28 mouse cellular contexts compared by ENCODE assay signal in genomic region chr3:82052029-82052428, GRCm38 (mm10). TPM values are rescaled to one million over a fixed set of nuclear protein-coding genes. Genes with fewer than 3 reads are reported as not detected.
DNase-seq lines count a peak whose midpoint lies in the region; ATAC-seq and TF ChIP-seq lines count a peak whose summit lies in the region.
"Had no signal": no experiment of that assay in that cellular context is flagged by ENCODE, and none has a peak within 500 bp of the region (broad histone marks: within the 10 kb centered on the region; RNA-seq: fewer than 3 reads in every experiment).

No protein-coding gene starts in this region.

- no peak overlapping the region for H3K4me2 ChIP-seq in heart, embryonic 13.5 days
- H3K4me2 ChIP-seq in heart, embryonic 12.5 days = no peak overlapping the region
- H3K4me2 ChIP-seq in lung, embryonic 15.5 days = no peak overlapping the region
- no peak overlapping the region for H3K4me2 ChIP-seq in intestine, embryonic 16.5 days (ENCODE audit: low read depth, low read length)
- no peak overlapping the region for H3K4me2 ChIP-seq in stomach, embryonic 16.5 days (ENCODE audit: low read depth, low read length)
- H3K4me2 ChIP-seq: embryonic facial prominence, embryonic 13.5 days; hindbrain, embryonic 12.5 days; kidney, embryonic 15.5 days; limb, embryonic 15.5 days; liver, embryonic 13.5 days; neural tube, embryonic 15.5 days had no signal

- H3K4me1 ChIP-seq in heart, embryonic 13.5 days = peaks cover 38% of the 10 kb centered on the region
- H3K4me1 ChIP-seq in heart, embryonic 12.5 days (replicated peaks) = peaks cover 19% of the 10 kb centered on the region
- H3K4me1 ChIP-seq in lung, embryonic 15.5 days = peaks cover 56% of the 10 kb centered on the region
- peaks cover 3% of the 10 kb centered on the region; the same call in 1 of the 2 replicates for H3K4me1 ChIP-seq in lung, adult 2 months (ENCODE audit: control insufficient read depth, insufficient read depth, low read length)
- H3K4me1 ChIP-seq in intestine, embryonic 16.5 days (ENCODE audit: control insufficient read depth, insufficient read depth, low read length) = peaks cover 6% of the 10 kb centered on the region; the same call in 1 of the 2 replicates
- H3K4me1 ChIP-seq in stomach, embryonic 16.5 days (ENCODE audit: control insufficient read depth, insufficient read depth, low read length) = peaks cover 17% of the 10 kb centered on the region
- H3K4me1 ChIP-seq: liver, embryonic 13.5 days had no signal

- no peak for TF ChIP-seq POLR2A in lung, adult 2 months (IDR thresholded peaks at IDR 0.05; ENCODE audit: borderline replicate concordance, extremely low read depth, low read depth, low read length)

- no peak for ATAC-seq in heart, embryonic 13.5 days (ENCODE audit: extremely low read depth, insufficient number of reproducible peaks, low FRiP score, low TSS enrichment)
- ATAC-seq in heart, embryonic 12.5 days (ENCODE audit: insufficient number of reproducible peaks, low FRiP score) = no peak
- ATAC-seq in lung, embryonic 15.5 days (ENCODE audit: borderline replicate concordance, extremely low read depth, low FRiP score, low TSS enrichment) = no peak
- no peak for ATAC-seq in intestine, embryonic 16.5 days
- ATAC-seq in stomach, embryonic 16.5 days (ENCODE audit: insufficient read depth, low FRiP score) = no peak
- ATAC-seq: activated CD4-positive, CD25-positive, alpha-beta regulatory T cell, adult 4 months; hindbrain, postnatal 0 days had no signal

- 55% methylated on average over 2 of the region's 2 CpGs for WGBS in heart, embryonic 13.5 days
- 71% methylated on average over 2 of the region's 2 CpGs for WGBS in heart, embryonic 12.5 days
- WGBS in lung, embryonic 15.5 days = 43% methylated on average over 2 of the region's 2 CpGs
- 68% methylated on average over 2 of the region's 2 CpGs for WGBS in lung, adult 2 months
- 41% methylated on average over 2 of the region's 2 CpGs for WGBS in intestine, embryonic 16.5 days
- WGBS in stomach, embryonic 16.5 days = 48% methylated on average over 2 of the region's 2 CpGs

- H3K9me3 ChIP-seq in heart, embryonic 13.5 days = no peaks in the 10 kb centered on the region
- no peaks in the 10 kb centered on the region for H3K9me3 ChIP-seq in heart, embryonic 12.5 days (replicated peaks)
- no peaks in the 10 kb centered on the region for H3K9me3 ChIP-seq in lung, embryonic 15.5 days
- no peaks in the 10 kb centered on the region for H3K9me3 ChIP-seq in intestine, embryonic 16.5 days (ENCODE audit: control insufficient read depth, low read length)
- H3K9me3 ChIP-seq in stomach, embryonic 16.5 days (replicated peaks; ENCODE audit: control insufficient read depth, low read length) = no peaks in the 10 kb centered on the region
- H3K9me3 ChIP-seq: embryonic facial prominence, embryonic 13.5 days; hindbrain, embryonic 12.5 days; kidney, embryonic 15.5 days; limb, embryonic 15.5 days; liver, embryonic 13.5 days; neural tube, embryonic 15.5 days had no signal

- no peaks in the 10 kb centered on the region for H3K27me3 ChIP-seq in heart, embryonic 13.5 days (replicated peaks)
- no peaks in the 10 kb centered on the region for H3K27me3 ChIP-seq in heart, embryonic 12.5 days (replicated peaks)
- H3K27me3 ChIP-seq in lung, embryonic 15.5 days = no peaks in the 10 kb centered on the region
- H3K27me3 ChIP-seq in intestine, embryonic 16.5 days (replicated peaks; ENCODE audit: control insufficient read depth, insufficient read depth, low read length) = no peaks in the 10 kb centered on the region
- H3K27me3 ChIP-seq in stomach, embryonic 16.5 days (ENCODE audit: control insufficient read depth, insufficient read depth, low read length) = no peaks in the 10 kb centered on the region
- H3K27me3 ChIP-seq: CH12.LX; embryonic facial prominence, embryonic 13.5 days; hindbrain, embryonic 12.5 days; kidney, embryonic 15.5 days; limb, embryonic 15.5 days; liver, embryonic 13.5 days; neural tube, embryonic 15.5 days had no signal

- no peak overlapping the region for H3K9ac ChIP-seq in heart, embryonic 13.5 days
- no peak overlapping the region for H3K9ac ChIP-seq in heart, embryonic 12.5 days
- H3K9ac ChIP-seq in lung, embryonic 15.5 days = no peak overlapping the region
- no peak overlapping the region for H3K9ac ChIP-seq in intestine, embryonic 16.5 days (ENCODE audit: low read depth, low read length)
- no peak overlapping the region for H3K9ac ChIP-seq in stomach, embryonic 16.5 days (ENCODE audit: low read length)
- H3K9ac ChIP-seq: embryonic facial prominence, embryonic 13.5 days; hindbrain, embryonic 12.5 days; kidney, embryonic 15.5 days; limb, embryonic 15.5 days; liver, embryonic 13.5 days; neural tube, embryonic 15.5 days had no signal

- peak overlapping the region; percentile 15; the same call in 1 of the 2 replicates for H3K27ac ChIP-seq in heart, embryonic 13.5 days (replicated peaks)
- no peak overlapping the region for H3K27ac ChIP-seq in heart, embryonic 12.5 days (ENCODE audit: poor library complexity, severe bottlenecking)
- H3K27ac ChIP-seq in lung, embryonic 15.5 days = peak overlapping the region; percentile 49
- H3K27ac ChIP-seq in intestine, embryonic 16.5 days (ENCODE audit: low read length) = peak overlapping the region; percentile 55
- peak overlapping the region; percentile 43 for H3K27ac ChIP-seq in stomach, embryonic 16.5 days (ENCODE audit: low read length)
- H3K27ac ChIP-seq: embryonic facial prominence, embryonic 13.5 days; hindbrain, embryonic 12.5 days; hindbrain, postnatal 0 days; kidney, embryonic 15.5 days; limb, embryonic 15.5 days; liver, embryonic 13.5 days; macrophage; neural tube, embryonic 15.5 days had no signal

- H3K36me3 ChIP-seq in heart, embryonic 13.5 days = peaks cover 23% of the 10 kb centered on the region
- peaks cover 7% of the 10 kb centered on the region; the same call in 1 of the 2 replicates for H3K36me3 ChIP-seq in heart, embryonic 12.5 days
- H3K36me3 ChIP-seq in lung, embryonic 15.5 days = no peaks in the 10 kb centered on the region
- no peaks in the 10 kb centered on the region for H3K36me3 ChIP-seq in intestine, embryonic 16.5 days (ENCODE audit: control insufficient read depth, insufficient read depth, low read length)
- H3K36me3 ChIP-seq in stomach, embryonic 16.5 days (ENCODE audit: control insufficient read depth, insufficient read depth, low read length) = no peaks in the 10 kb centered on the region
- H3K36me3 ChIP-seq: embryonic facial prominence, embryonic 13.5 days; hindbrain, embryonic 12.5 days; kidney, embryonic 15.5 days; limb, embryonic 15.5 days; liver, embryonic 13.5 days; neural tube, embryonic 15.5 days had no signal

- DNase-seq in lung, adult 2 months = no peak
- DNase-seq: adrenal gland, adult 2 months; adrenal gland, postnatal 36 days; cerebellum, adult 18-20 months; gastrocnemius, postnatal 14 days; heart, postnatal 36 days; kidney, adult 18-20 months; kidney, postnatal 25 days; liver, embryonic 13.5 days; lung, adult 18-20 months; midbrain, embryonic 14.5 days; retina, postnatal 1 day; right cerebral cortex, postnatal 14 days had no signal

- no peak for TF ChIP-seq CTCF in lung, adult 2 months (IDR thresholded peaks at IDR 0.05; ENCODE audit: insufficient read depth, low read length)

- H3K4me3 ChIP-seq in heart, embryonic 13.5 days = no peak overlapping the region
- H3K4me3 ChIP-seq in heart, embryonic 12.5 days = no peak overlapping the region
- H3K4me3 ChIP-seq in lung, embryonic 15.5 days = no peak overlapping the region
- no peak overlapping the region for H3K4me3 ChIP-seq in lung, adult 2 months (replicated peaks; ENCODE audit: extremely low read depth, low read depth, low read length)
- H3K4me3 ChIP-seq in intestine, embryonic 16.5 days (ENCODE audit: low read length) = no peak overlapping the region
- H3K4me3 ChIP-seq in stomach, embryonic 16.5 days (replicated peaks; ENCODE audit: low read length) = no peak overlapping the region
- H3K4me3 ChIP-seq: embryonic facial prominence, embryonic 13.5 days; hindbrain, embryonic 12.5 days; kidney, embryonic 15.5 days; limb, embryonic 15.5 days; liver, embryonic 13.5 days; neural tube, embryonic 15.5 days had no signal

RNA-seq across cellular contexts. Expression of gene Gucy1b1, which starts 22.5 kb away (rescaled TPM):
- polyA plus RNA-seq in heart, embryonic 13.5 days (2015; fragmentation: Nextera tagmentation; extraction: Ambion mirVana) = 57.1 and 59.5 TPM in 2 replicates
- polyA plus RNA-seq in heart, embryonic 12.5 days (2016; fragmentation: Nextera tagmentation; extraction: Ambion mirVana) = 61.4 and 62.6 TPM in 2 replicates
- 76.5 and 79.2 TPM in 2 replicates for polyA plus RNA-seq in lung, embryonic 15.5 days (2015; fragmentation: Nextera tagmentation; extraction: Ambion mirVana)
- polyA plus RNA-seq in lung, adult 2 months (2012; rRNA removed) = 36.0 and 58.4 TPM in 2 replicates
- 55.3 and 59.7 TPM in 2 replicates for polyA plus RNA-seq in intestine, embryonic 16.5 days (2015; fragmentation: Nextera tagmentation; extraction: Ambion mirVana)
- polyA plus RNA-seq in stomach, embryonic 16.5 days (2015; fragmentation: Nextera tagmentation; extraction: Ambion mirVana) = 53.1 and 53.9 TPM in 2 replicates
- polyA plus RNA-seq: C2C12 had no signal
